Mouse (Mus musculus) limb, embryonic 11.5 days (tissue): ENCODE measurements around the gene Mcts2. TPM values are rescaled to one million over a fixed set of nuclear protein-coding genes. Genes with fewer than 3 reads are reported as not detected.

Experiments
- ATAC-seq: fragments of 200-750 bp; cut with Nextera tagmentation; 2 replicates; pipeline ENCODE4 v1.8.0; 2017; ENCODE audit warnings: low read depth; ENCODE audit not compliant: insufficient number of reproducible peaks, low FRiP score, low TSS enrichment
- DNase-seq: peaks from one replicate; pipeline ENCODE4 v3.0.0-alpha.2; 2015; ENCODE audit warnings: low spot score
- H3K27ac ChIP-seq: fragments of 300-500 bp; sonication (generic); replicated peaks from 2 replicates; pipeline ENCODE4 v1.5.1; 2014; ENCODE audit warnings: low read depth, mild to moderate bottlenecking, low read length
- H3K27me3 ChIP-seq: fragments of 300-500 bp; sonication (generic); 2 replicates; pipeline ENCODE4 v1.6.1; 2014; ENCODE audit warnings: mild to moderate bottlenecking, low read length, mixed read lengths; ENCODE audit not compliant: control insufficient read depth, insufficient read depth
- H3K36me3 ChIP-seq: fragments of 300-500 bp; sonication (generic); 2 replicates; pipeline ENCODE4 v1.6.1; 2014; ENCODE audit warnings: mild to moderate bottlenecking, low read length, moderate library complexity, mixed read lengths; ENCODE audit not compliant: control insufficient read depth, insufficient read depth
- H3K4me1 ChIP-seq: fragments of 300-500 bp; sonication (generic); 2 replicates; pipeline ENCODE4 v1.6.1; 2014; ENCODE audit warnings: low read length, mixed read lengths; ENCODE audit not compliant: control insufficient read depth, insufficient read depth
- H3K4me2 ChIP-seq: fragments of 300-500 bp; sonication (generic); 2 replicates; pipeline ENCODE4 v1.6.1; 2014; ENCODE audit warnings: low read depth, mild to moderate bottlenecking, moderate library complexity; ENCODE audit not compliant: severe bottlenecking
- H3K4me3 ChIP-seq: fragments of 300-500 bp; sonication (generic); 2 replicates; pipeline ENCODE4 v1.5.1; 2014; ENCODE audit warnings: low read depth, low read length
- H3K9ac ChIP-seq: fragments of 300-500 bp; sonication (generic); 2 replicates; pipeline ENCODE4 v1.6.1; 2014; ENCODE audit warnings: mild to moderate bottlenecking, low read length
- H3K9me3 ChIP-seq: fragments of 300-500 bp; sonication (generic); 2 replicates; pipeline ENCODE4 v1.6.1; 2016; ENCODE audit warnings: low read length; ENCODE audit not compliant: control insufficient read depth
- WGBS: fragments of 180-500 bp; shearing (Covaris S2); extraction: QIAGEN DNeasy Blood & Tissue Kit; methylation state at CpG from one replicate; pipeline ENCODE4 v1.1.7; 2014; 5-methylcytosine and 5-hydroxymethylcytosine counted together
- polyA plus RNA-seq: library from polyadenylated mRNA; unstranded; fragments of >200 nt; fragmentation: Nextera tagmentation; extraction: Ambion mirVana; gene quantifications from 2 replicates; pipeline ENCODE4 v1.2.1, GENCODE M21; 2014

Gene Mcts2
- polyA plus RNA-seq, 1 experiment from 2014 or later: 38.5 TPM

DNA sequence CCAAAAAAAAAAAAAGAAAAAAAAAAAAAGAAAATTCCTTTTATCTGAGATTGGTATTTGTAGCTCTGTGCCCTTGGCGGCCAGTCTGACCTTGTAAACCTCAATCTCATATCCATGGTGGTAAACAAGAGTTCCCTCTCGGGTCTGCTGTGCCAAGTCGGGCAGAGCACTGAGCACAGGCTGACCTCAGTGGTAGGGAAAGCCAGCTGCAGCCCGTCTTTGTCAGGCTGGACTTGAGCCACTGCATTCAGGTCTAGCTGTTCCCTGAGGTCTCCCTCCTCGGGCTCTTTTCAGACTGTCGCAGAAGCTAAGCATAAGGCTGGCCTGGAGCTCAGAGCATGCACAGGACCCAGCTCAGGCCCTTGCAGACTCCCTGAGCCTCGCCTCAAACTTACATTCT is 7.9 kb downstream of the Mcts2 start:
- Histone ChIP-seq H3K27ac (no peak overlapping the region), H3K4me3 (no peak overlapping the region), H3K27me3 (no peaks in the 10 kb centered on the region), H3K4me2 (no peak overlapping the region), H3K36me3 (peaks cover 18% of the 10 kb centered on the region), H3K4me1 (no peaks in the 10 kb centered on the region; the same call in none of the 2 replicates), H3K9me3 (no peaks in the 10 kb centered on the region), H3K9ac (no peak overlapping the region)
- WGBS: 87% methylated on average over 7 of the region's 7 CpGs
- DNase-seq: no peak
- no peak for ATAC-seq

DNA sequence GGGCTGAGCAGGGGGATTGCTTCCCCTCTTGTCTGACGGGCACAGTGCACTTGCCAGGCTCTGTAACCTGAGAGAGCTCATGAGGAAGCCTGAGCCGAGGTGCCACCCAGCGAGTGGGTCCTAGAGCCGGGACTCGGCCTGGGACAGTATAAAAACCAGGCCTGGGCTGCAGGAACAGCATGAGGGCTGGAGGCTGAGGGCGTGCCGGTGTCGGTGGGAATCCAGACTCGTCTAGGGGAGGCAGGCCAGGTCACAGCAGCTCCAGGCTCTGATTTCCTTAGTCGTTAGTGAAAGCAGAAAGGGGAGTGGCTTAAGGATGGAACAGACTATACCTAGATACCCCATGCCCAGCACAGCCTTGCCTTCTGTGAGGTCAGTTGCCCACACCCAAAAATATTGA is 9.2 kb downstream of the Mcts2 start:
- no peak overlapping the region for H3K4me3 ChIP-seq
- no peaks in the 10 kb centered on the region for H3K9me3 ChIP-seq
- peak overlapping the region; percentile 22; the same call in 1 of the 2 replicates for H3K9ac ChIP-seq
- H3K4me1 ChIP-seq: no peaks in the 10 kb centered on the region; the same call in none of the 2 replicates
- H3K27ac ChIP-seq: peak overlapping the region; percentile 42; the same call in 1 of the 2 replicates
- H3K27me3 ChIP-seq: no peaks in the 10 kb centered on the region
- DNase-seq: no peak
- no peak for ATAC-seq
- peaks cover 31% of the 10 kb centered on the region for H3K36me3 ChIP-seq
- H3K4me2 ChIP-seq: no peak overlapping the region
- WGBS: 58% methylated on average over 10 of the region's 10 CpGs

DNA sequence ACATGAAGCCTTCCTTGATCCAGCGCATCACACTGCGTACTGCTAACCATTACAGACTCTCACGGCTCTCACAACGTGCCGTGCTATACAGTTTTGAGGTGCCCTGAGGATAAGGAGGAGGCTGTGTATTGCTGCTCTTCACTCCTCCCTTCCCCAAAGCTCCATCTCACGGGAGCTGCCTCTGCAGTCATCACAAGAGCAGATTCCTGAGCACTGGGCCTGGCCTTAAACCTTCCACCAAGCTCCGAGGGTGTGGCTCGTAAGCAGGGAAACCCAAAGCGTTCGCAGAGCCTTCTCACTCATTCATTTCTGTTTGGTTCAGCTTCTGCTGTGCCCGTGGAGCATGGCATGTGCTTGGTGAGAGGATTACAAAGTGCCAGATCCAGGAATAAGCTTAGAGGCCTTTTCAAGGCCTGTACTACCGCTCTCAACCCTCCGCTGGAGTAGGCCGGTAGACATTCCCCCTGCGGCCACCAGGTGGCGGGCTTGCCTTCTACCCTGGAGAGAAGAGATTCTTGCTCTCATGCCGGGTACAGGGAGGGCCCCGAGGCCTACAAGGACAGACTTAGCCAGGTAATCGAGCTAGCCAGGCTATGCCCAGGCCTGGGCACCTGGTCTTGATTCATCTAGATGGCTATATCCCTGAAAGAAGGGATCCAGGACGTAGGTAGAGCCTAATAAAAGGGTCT is 9.8 kb downstream of the Mcts2 start:
- Histone ChIP-seq H3K9me3 (no peaks in the 10 kb centered on the region), H3K4me1 (no peaks in the 10 kb centered on the region; the same call in none of the 2 replicates), H3K36me3 (peaks cover 37% of the 10 kb centered on the region), H3K27me3 (no peaks in the 10 kb centered on the region), H3K9ac (peak overlapping the region; percentile 12; the same call in 1 of the 2 replicates), H3K27ac (peak overlapping the region; percentile 49; the same call in 1 of the 2 replicates), H3K4me2 (no peak overlapping the region), H3K4me3 (no peak overlapping the region)
- DNase-seq (peak; percentile 96), ATAC-seq (peak; percentile 41; the same call in 1 of the 2 replicates)
- WGBS: 44% methylated on average over 20 of the region's 20 CpGs

DNA sequence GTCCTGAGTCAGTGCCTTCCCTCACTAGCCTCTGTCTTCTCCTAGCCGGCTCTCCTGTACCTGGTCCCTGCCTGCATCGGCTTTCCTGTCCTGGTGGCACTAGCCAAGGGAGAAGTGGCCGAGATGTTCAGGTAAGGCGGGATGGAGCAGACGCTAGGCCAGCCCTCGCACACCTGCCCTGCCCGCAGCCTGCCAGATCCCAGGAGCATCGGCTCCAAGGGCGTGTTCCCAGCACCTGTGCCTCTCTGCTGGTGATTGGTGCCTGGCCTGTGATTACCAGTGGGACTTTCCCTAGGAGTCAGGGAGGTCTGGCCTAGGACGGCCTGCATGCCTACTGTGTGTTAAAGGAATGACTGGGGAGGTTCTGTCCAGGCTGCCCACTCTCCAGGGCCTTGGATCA is 13.3 kb downstream of the Mcts2 start:
- Histone ChIP-seq H3K4me1 (peaks cover 9% of the 10 kb centered on the region), H3K36me3 (peaks cover 56% of the 10 kb centered on the region), H3K9ac (no peak overlapping the region), H3K4me3 (no peak overlapping the region), H3K27ac (no peak overlapping the region), H3K4me2 (no peak overlapping the region), H3K9me3 (no peaks in the 10 kb centered on the region), H3K27me3 (no peaks in the 10 kb centered on the region)
- ATAC-seq (no peak), DNase-seq (no peak)
- 95% methylated on average over 10 of the region's 10 CpGs for WGBS

DNA sequence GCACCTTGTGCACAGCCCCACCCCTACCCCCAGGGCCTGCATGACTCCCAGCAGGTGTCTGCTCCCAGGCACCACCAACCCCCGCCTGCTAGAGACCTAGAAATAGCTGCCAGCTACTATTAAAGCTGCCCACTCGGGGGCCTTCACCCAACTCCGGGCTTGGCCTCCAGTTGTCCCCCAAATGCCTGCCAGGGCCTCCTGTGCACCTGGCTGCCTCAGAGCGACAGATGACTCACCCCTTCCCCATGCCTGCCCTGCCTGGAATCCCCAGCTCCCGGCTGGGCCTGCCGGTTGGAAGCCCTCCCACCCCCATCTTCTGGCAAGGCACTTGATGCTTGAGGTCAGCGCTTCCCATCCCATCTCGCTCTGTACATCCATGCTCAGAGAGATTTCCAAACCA is 13.9 kb downstream of the Mcts2 start:
- no peaks in the 10 kb centered on the region for H3K27me3 ChIP-seq
- peaks cover 55% of the 10 kb centered on the region for H3K36me3 ChIP-seq
- H3K9me3 ChIP-seq: no peaks in the 10 kb centered on the region
- DNase-seq (no peak), ATAC-seq (no peak)
- no peak overlapping the region for H3K4me2 ChIP-seq
- WGBS: 90% methylated on average over 8 of the region's 8 CpGs
- peaks cover 15% of the 10 kb centered on the region for H3K4me1 ChIP-seq
- no peak overlapping the region for H3K9ac ChIP-seq
- H3K27ac ChIP-seq: no peak overlapping the region
- H3K4me3 ChIP-seq: no peak overlapping the region

DNA sequence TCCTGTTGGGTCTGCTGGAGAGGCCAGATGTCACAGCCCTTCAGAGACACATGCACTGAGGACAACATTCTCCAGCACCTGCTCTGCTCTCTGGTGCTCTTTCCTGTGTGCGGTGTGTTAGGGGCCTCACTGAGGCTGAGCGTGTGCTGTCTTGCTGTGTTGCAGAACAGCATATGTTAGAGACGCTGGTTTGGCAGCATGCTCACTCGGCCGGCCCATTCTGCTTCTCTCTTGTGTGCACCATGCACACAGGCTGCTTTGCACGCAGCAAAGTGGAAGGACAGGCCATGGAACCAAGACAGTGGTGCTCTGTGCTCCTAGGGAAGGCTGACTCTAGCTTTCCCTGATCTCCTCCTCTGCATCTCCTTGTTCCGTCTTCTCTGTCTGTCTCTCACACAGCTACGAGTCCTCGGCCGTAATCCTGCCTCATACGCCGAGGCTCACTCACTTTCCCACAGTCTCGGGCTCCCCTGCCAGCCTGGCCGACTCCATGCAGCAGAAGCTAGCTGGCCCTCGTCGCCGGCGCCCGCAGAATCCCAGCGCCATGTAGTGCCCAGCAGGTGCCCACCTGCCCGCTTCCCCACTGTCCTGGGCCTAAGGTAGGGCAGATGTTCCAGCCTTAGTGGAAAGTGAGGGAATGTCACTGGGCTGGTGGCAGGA is 16.9 kb downstream of the Mcts2 start:
- peaks cover 32% of the 10 kb centered on the region for H3K4me1 ChIP-seq
- H3K27me3 ChIP-seq: no peaks in the 10 kb centered on the region
- ATAC-seq (no peak), DNase-seq (no peak)
- H3K36me3 ChIP-seq: peaks cover 48% of the 10 kb centered on the region
- WGBS: 90% methylated on average over 21 of the region's 21 CpGs
- no peak overlapping the region for H3K4me2 ChIP-seq
- H3K9ac ChIP-seq: no peak overlapping the region; the same call in 1 of the 2 replicates
- H3K9me3 ChIP-seq: no peaks in the 10 kb centered on the region
- H3K27ac ChIP-seq: peak overlapping the region; percentile 98; the same call in 1 of the 2 replicates
- H3K4me3 ChIP-seq: no peak overlapping the region

DNA sequence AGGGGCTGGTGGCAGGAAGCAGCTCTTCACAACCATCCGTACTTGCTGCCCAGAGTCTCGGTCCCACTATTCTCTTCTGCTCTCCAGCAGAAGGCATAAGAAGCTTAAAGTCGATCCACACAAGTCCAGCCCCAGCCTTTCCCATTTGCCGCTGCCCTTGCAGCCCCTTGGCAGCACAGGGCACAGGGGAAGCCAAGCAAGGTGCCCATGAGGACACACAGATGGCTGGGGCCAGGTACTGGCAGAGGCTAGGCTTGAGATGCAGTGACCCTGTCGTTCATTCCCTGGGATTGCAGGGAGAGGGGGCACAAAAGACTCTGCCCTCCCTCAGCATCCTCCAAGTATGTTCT is 17.4 kb downstream of the Mcts2 start:
- Histone ChIP-seq H3K9ac (no peak overlapping the region), H3K27me3 (no peaks in the 10 kb centered on the region), H3K4me2 (no peak overlapping the region), H3K36me3 (peaks cover 46% of the 10 kb centered on the region), H3K9me3 (0 out of 2 replicates have a peak, but pooled peaks cover 2% of the 10 kb centered on the region), H3K27ac (peak overlapping the region; percentile 98; the same call in 1 of the 2 replicates), H3K4me3 (no peak overlapping the region), H3K4me1 (peaks cover 34% of the 10 kb centered on the region)
- ATAC-seq (no peak), DNase-seq (no peak)
- WGBS: 84% methylated on average over 5 of the region's 5 CpGs

DNA sequence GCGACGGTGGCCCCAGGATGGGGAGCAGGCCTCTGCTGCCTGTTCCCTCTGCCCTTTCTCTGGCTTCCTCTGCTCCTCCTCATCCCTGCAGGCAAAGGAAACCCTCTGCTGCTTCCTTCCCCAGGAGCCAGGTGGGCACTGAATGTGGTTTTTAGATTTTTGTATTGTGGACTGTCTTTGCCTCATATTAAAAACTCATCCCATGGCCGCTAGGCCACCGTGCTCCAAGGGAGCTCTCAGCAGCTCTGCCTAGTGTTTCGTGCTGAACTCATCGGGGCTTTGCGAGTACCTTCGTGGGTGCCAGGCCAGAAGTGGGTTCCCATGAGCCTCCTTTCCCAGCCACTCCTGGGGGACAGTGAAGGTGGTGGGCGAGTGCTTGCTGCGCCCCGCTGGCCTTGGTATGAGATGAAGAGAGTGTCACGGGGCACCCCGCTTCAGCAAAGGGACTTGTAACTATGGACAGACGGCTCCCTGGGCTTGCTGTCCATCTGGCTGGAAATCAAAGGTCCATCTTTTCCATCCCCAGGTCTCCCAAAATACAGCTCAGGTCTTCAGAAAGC is 18.1 kb downstream of the Mcts2 start:
- Histone ChIP-seq H3K4me1 (peaks cover 34% of the 10 kb centered on the region), H3K36me3 (peaks cover 40% of the 10 kb centered on the region), H3K27me3 (no peaks in the 10 kb centered on the region), H3K4me2 (no peak overlapping the region), H3K9me3 (0 out of 2 replicates have a peak, but pooled peaks cover 2% of the 10 kb centered on the region), H3K27ac (peak overlapping the region; percentile 98), H3K4me3 (no peak overlapping the region), H3K9ac (peak overlapping the region; percentile 32)
- ATAC-seq (no peak), DNase-seq (no peak)
- WGBS: 89% methylated on average over 14 of the region's 14 CpGs
